Mouse (Mus musculus) brain, embryonic 18.5 days (tissue): ENCODE measurements around the gene Clmp.
"Not testable (repeated sequence)": the region's sequence is repeated elsewhere in the genome, so short reads cannot be mapped to it uniquely, and the experiment has no call there.

Source experiments
- DNase-seq: peaks from one replicate; pipeline ENCODE4 v3.0.0-alpha.2; 2012; ENCODE audit warnings: low read depth, low spot score

Clmp gene

GRCm38 (mm10) chr9:40776044-40776443 lies 90.3 kb downstream of the Clmp start:
- no peak for DNase-seq

- DNase-seq = no peak
These were observed 90.9 kb downstream of the Clmp start for GRCm38 (mm10) chr9:40776459-40777248.

- no peak for DNase-seq
These were observed 94.3 kb downstream of the Clmp start for GRCm38 (mm10) chr9:40780111-40780510.

DNA sequence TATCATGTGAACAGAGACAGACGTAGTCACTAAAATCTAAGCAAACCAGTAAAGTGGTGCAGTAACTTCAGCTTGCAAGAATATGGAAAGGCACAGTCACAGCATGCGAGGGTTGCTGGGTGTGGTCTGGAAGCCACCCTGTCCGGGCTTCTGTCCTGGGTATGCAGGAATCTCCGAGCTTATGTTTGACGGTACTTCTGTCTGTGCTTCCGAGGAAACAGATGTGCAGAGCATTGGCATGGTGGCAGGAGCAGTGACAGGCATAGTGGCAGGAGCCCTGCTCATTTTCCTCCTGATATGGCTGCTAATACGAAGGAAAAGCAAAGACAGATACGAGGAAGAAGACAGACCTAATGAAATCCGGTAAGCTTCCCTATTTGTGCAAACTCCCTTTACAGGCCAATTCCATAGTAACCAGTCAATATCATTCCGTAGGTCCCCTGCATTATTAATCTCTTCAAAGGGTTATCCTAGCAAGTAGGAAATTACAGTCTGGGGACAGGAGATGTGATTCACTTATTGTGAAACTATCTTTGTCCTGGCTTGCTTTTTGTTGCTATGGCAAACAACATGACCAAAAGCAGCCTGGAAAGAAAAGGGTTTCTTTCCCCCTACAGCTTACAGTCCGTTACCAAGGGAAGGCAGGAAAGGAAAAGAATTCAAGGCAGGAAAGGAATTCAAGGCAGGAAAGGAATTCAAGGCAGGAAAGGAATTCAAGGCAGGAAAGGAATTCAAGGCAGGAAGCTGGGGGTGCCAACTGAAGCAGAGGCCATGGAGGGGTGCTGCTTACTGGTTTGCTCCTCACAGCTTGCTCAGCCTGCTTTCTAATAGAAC lies 95.3 kb downstream of the Clmp start:
- no peak for DNase-seq

DNA sequence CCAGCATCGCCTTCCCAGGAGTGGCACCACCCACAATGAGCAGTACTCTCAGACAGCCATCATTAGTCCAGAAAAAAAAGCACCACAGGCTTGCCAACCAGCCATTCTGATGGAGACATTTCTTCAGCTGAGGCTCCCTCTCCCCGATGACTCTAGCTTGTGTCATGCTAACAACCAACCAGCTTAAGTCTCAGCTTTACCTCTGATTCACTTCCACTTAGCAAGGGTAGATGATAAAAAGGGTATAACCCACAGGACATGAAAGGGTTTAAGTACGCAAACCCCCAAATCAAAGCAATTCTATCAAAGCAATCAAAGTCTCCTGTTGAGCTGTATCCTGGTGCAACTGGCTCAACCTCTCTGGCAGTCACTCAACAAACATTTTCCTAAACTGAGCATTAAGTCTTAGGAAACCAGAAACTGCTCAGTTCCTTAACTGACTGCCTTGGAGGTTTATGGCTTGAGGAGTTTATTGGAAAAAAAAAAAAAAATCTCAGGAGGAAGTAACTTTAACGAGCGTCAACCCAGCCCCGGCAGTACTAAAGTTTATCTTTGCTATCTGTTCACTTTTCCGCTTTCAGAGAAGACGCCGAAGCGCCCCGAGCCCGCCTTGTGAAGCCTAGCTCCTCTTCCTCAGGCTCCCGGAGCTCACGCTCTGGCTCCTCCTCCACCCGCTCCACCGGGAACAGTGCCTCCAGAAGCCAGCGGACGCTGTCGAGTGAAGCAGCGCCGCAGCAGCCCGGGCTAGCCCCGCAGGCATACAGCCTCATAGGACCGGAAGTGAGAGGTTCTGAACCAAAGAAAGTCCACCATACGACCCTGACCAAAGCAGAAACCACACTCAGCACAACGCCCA lies 96.2 kb downstream of the Clmp start:
- DNase-seq = no peak

GRCm38 (mm10) chr9:40783641-40784373 lies 98.0 kb downstream of the Clmp start:
- DNase-seq = no peak

DNA sequence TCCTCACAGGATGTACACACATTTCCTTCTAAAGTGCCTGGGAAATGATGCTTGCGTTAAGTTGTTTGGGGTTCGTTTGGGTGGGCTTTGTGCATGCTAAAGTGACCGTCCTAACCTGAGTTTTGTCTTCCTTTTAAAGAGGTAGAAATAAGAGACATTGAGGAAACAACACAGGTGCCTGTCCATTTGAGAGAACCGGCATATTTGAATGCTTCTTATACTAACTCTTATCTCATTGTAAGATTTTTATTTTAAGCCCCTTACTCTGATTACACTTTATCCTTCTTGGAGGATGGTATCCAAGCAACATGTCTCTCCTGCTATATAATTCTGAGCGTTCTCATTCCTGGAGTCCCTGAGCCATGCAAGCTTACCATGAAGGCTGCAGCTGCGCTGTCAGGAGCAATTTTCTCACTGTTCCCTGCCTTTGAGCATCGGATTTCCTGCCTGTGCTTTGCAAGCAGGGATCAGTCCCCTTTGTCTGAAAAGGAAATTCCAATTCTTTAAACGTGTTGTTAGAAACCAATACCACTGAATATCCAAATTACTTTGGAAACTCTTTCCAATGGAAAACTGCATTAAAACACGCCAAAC lies 98.7 kb downstream of the Clmp start:
- DNase-seq = no peak

GRCm38 (mm10) chr9:40785452-40785851 lies 99.7 kb downstream of the Clmp start:
- no peak for DNase-seq

- DNase-seq = not testable (repeated sequence)
These were observed 101.1 kb downstream of the Clmp start for GRCm38 (mm10) chr9:40786820-40787219.

DNA sequence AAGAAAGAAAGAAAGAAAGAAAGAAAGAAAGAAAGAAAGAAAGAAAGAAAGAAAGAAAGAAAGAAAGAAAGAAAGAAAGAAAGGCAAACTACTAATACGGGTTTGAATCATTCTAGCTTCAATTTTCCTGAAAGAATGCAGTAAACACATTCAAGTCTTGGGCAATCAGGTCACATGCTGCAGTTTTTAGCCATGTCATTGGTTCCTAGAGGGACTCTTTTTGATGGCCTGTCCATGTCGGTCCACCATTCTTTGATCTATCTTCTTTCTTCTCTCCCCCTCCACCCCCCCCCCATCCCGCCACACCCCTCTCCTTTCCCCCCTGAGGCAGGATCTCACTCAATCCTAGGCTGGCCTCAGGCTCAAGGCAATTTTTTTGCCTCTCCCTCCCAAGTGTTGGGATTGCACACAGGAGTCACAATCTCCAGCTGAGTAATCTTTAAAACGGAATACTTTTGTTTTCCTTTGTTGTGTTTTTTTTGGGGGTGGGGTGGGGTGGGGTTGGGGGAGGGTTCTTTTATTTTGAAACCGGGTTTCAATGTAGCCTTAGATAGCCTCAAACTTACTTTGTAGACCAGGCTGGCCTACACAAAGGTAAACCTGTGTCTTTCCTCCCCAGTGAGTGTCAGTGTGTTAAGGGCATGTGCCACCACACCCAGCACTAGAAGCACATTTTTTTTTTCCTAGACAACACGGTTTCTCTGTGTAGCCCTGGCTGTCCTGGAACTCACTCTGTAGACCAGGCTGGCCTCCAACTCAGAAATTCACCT lies 106.3 kb downstream of the Clmp start:
- DNase-seq = no peak

DNA sequence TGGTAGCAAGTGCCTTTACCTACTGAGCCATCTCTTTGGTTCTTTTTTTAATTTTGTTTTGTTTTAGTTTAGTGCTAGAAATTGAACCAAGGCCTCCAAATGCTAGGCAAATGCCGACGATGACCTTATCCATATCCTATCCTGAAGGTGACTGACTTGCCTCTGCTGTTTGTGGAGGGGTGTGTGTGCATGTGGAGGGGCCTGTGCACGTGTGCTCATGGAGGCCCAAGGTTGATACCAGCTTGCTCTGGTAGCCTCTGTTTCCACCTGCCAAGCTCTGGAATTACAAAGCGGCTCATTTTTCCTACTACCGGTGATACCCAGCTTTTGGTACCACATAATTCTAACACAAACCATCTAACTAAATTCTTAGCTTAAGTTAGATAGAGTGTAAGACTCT lies 107.8 kb downstream of the Clmp start:
- DNase-seq = no peak

GRCm38 (mm10) chr9:40794251-40794650 lies 108.5 kb downstream of the Clmp start:
- no peak for DNase-seq

DNA sequence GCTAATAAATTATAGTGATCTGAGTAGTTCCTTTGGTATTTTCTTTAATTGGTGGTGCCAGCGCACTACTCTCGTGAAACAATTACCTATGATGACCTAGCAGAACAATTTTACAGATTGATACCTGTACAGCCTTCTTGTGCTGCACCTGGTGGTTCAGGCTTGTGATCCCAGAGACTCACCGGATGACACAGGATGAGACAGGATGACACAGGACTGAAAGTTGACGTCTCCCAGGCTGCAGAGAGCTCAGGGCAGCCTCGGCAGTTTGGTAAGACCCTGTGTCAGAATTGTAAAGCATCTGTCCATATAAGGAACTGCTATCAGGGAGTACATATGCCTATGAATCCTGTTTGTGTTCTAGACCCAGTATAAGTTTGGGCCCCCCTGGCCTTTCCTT lies 109.2 kb downstream of the Clmp start:
- DNase-seq = no peak

- DNase-seq = no peak
These were observed 109.8 kb downstream of the Clmp start for GRCm38 (mm10) chr9:40795562-40795961.

DNA sequence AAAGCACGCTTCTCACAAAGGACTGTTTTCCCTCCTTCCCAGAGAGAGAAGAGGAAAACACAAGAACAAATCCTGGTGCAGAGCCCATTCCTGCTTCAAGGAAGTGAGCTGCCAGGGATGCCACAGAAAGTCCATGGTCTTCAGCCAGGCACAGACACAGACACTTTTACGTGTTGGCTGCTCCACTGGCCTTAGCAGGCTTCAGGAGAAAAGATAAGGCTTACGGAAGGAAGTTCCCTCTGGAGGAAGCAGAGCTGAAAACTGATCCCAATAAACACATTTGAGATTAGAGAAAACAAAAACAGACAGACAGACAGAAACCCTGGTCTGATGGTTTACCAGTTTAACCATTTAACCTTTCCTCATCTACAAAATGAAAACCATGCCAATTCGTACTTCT lies 110.3 kb downstream of the Clmp start:
- no peak for DNase-seq

DNA sequence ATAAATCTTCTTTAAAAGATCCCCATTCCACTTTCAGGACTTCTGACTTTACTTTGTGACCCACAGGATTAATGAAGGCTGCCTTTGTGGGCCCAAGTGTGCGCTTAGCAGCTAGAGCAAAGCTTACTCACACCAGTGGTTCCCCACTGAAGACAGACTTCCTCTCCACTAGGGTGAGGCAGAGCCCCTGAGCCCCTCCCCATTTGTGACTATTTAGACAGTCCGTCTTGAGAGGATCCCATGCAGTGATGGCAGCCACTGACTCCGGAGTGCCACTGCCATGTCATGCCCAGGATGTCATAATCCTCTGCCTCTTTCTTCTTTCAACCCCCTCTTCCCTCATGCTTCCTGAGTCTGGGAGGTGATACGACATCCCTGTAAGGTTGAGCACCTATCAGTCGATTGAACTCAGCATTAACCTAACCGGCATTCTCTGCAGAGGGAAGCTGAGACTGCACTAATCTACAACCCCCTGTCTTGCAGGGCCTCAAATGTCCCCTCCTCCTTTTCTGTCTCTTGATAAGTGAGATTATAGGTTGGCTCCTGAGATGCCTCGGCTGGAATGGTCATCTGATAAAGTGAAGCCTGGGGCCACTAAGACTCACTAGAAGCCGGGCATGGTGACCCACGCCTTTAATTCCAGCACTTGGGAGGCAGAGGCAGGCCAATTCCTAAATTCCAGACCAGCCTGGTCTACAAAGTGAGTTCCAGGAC lies 112.6 kb downstream of the Clmp start:
- no peak for DNase-seq

GRCm38 (mm10) chr9:40799112-40799511 lies 113.3 kb downstream of the Clmp start:
- DNase-seq = no peak

DNA sequence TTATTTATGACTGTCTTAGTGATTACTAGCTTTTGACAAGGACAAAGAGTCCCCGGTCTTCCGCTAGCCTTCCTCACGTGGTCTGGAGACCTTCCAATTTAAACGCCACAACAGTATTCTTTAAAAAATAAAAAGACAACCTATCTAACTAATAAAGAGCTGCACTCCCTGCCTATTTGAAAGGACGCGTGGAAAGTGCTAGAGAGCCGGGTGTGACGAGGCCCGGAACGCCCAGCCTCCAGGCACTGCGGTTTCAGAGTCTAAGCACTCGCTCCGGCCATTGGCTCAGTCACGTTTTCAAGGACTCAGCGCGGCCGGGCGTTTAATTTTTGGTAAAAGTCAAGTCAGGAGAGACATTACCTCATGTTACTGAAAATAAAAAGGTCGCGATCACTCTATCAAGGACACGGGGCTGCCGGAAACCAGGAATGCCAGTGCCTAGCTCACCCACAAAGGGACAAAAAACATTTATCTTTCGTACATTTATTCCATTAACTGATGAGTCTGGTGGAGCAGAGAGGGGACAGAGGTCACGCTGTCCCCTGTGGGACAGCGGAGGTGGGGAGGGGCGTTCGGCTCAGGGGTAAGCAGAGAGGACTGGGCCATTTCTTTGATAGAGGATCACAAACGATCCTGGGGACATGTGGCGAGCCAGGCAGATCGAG lies 114.2 kb downstream of the Clmp start:
- DNase-seq = no peak
